Mouse (Mus musculus) liver, adult 2 months (tissue): Measurements from ENCODE around the gene Zbtb20.

Experiments
- CTCF ChIP-seq: fragments of 200-500 bp; IDR thresholded peaks from 2 replicates; pipeline ENCODE4 v1.5.1; 2011; ENCODE audit warnings: low read depth, low read length, control low read depth
- POLR2A ChIP-seq: fragments of 200-500 bp; IDR thresholded peaks from 2 replicates; pipeline ENCODE4 v1.6.1; 2011; ENCODE audit warnings: low read length, control low read depth; ENCODE audit not compliant: insufficient read depth; ENCODE audit errors: extremely low read depth

DNA sequence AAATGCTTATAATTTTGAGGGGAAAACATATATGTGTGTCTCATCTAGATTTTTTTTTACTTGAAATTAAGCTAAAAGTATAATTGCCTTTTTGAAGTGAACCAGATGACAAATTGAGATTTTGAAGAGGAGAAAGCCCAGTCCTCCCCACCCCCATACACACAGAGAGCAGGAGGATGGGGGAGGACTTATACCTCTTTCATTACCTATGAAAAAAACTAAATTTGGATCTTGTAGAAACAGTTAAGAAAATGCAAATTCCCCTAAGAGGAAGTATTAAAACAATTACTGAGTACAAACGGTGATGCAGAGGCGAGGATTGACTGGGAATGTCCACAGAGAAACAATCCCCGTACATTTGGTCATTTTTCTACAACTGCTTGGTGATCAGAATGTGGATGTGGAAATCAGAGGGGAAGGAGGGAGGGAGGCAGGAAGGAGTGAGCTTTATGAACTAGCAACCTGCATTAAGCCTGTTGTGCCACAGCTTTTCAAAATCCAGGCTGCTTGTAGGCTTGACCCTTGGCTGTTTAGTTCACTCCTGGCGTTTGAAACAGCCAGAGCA lies 578.8 kb downstream of the Zbtb20 start:
- TF ChIP-seq POLR2A, result no peak
- no peak for TF ChIP-seq CTCF
